In the genomic region with DNA sequence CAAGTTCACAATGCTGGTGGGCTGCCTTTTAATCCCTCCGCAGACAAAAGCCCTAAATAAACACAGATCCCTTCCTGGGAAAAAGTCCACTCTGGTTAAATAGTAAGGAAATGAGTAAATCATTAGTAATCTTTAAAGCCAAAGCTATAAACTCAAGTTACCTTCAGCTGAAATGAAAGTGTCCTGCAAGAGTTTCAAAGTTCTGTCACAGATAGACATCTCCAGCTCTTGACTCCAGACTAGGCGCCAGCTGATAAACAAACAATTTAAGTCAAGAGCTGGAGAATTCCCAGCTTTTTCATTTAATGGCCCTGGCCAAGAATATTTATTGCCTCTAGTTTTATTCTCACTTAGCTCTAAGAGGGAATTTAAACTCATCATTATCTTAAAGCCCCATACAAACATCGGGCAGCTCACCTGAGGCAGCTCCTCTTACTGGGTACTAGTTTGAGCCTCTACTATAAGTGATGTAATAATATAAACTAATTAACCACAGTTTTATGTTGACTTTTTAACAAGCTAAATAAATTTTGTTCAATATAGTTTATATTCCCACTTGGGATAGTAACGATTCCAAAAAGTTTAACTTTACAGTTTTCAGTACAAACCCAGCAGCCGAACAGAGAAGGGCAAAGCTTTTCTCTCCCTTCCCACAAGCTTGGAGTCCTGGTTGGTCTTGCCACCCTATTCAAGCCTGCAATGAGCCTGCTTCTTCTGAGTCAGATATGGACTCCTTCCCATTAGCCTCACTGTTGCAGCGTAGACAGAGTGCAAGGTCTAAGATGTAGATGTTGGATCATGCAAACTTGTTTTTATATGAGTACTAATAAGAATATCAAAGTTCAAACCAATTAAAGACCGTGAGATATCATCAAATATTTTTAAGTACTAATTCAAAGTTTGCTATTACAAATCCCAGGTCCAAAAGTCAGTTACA, we compare ENCODE assay signal across 17 mouse cellular contexts. TPM values are rescaled to one million over a fixed set of nuclear protein-coding genes. Genes with fewer than 3 reads are reported as not detected.
DNase-seq lines count a peak whose midpoint lies in the region; ATAC-seq and TF ChIP-seq lines count a peak whose summit lies in the region.
"Had no signal": no experiment of that assay in that cellular context is flagged by ENCODE, and none has a peak within 500 bp of the region (broad histone marks: within the 10 kb centered on the region; RNA-seq: fewer than 3 reads in every experiment).

No protein-coding gene starts in this region.

- DNase-seq in kidney, adult 2 months, result peak; percentile 71
- no peak for DNase-seq in kidney, postnatal 4 days
- DNase-seq in forelimb bud, embryonic 11.5 days (ENCODE audit: low read depth, low spot score), result peak; percentile 44
- no peak for DNase-seq in forebrain, postnatal 0 days
- DNase-seq in heart, postnatal 36 days, result no peak
- DNase-seq in adrenal gland, adult (ENCODE audit: inconsistent age in 2 of 2, low spot score in 1 of 2), result no peak
- DNase-seq: cerebellum, adult 11-12 months had no signal

- 42% methylated on average over 7 of the region's 7 CpGs for WGBS in kidney, adult 2 months
- 44% methylated on average over 7 of the region's 7 CpGs for WGBS in kidney, embryonic 14.5 days
- 70% methylated on average over 7 of the region's 7 CpGs for WGBS in liver, embryonic 16.5 days (ENCODE audit: insufficient replicate concordance)
- 87% methylated on average over 7 of the region's 7 CpGs for WGBS in forebrain, postnatal 0 days

- no peak for TF ChIP-seq POLR2A in kidney, adult 2 months (IDR thresholded peaks at IDR 0.05; ENCODE audit: low read depth, low read length)

- intact Hi-C loops in heart, postnatal 36 days (cut with DNase I), result loop anchor here (1.0 kb wide), 1 partner anchor 345 kb away; no protein-coding TSS in a partner anchor

- H3K9ac ChIP-seq in kidney, embryonic 14.5 days (ENCODE audit: low read depth, low read length), result no peak overlapping the region
- H3K9ac ChIP-seq in liver, embryonic 16.5 days (ENCODE audit: low read depth, low read length), result no peak overlapping the region
- no peak overlapping the region for H3K9ac ChIP-seq in forebrain, postnatal 0 days
- H3K9ac ChIP-seq: embryonic facial prominence, embryonic 15.5 days; heart, embryonic 12.5 days; hindbrain, embryonic 14.5 days; limb, embryonic 13.5 days; midbrain, embryonic 13.5 days had no signal

- H3K9me3 ChIP-seq in kidney, embryonic 14.5 days (ENCODE audit: control insufficient read depth, low read length), result no peaks in the 10 kb centered on the region
- no peaks in the 10 kb centered on the region for H3K9me3 ChIP-seq in liver, embryonic 16.5 days (replicated peaks; ENCODE audit: control insufficient read depth, low read length)
- H3K9me3 ChIP-seq in forebrain, postnatal 0 days (ENCODE audit: low read length), result no peaks in the 10 kb centered on the region
- H3K9me3 ChIP-seq: embryonic facial prominence, embryonic 15.5 days; forebrain, embryonic 10.5 days; G1E; heart, embryonic 12.5 days; limb, embryonic 13.5 days; midbrain, embryonic 13.5 days had no signal

- peaks cover 14% of the 10 kb centered on the region; the same call in 1 of the 2 replicates for H3K4me1 ChIP-seq in kidney, adult 2 months (ENCODE audit: control insufficient read depth, insufficient read depth, low read length)
- 0 out of 2 replicates have a peak, but pooled peaks cover 8% of the 10 kb centered on the region for H3K4me1 ChIP-seq in kidney, embryonic 14.5 days (ENCODE audit: control insufficient read depth, insufficient read depth, low read length)
- no peaks in the 10 kb centered on the region for H3K4me1 ChIP-seq in liver, embryonic 16.5 days (ENCODE audit: control insufficient read depth, low read depth, low read length)
- no peaks in the 10 kb centered on the region for H3K4me1 ChIP-seq in forebrain, postnatal 0 days (ENCODE audit: insufficient read depth)
- H3K4me1 ChIP-seq: embryonic facial prominence, embryonic 15.5 days; heart, embryonic 12.5 days; midbrain, embryonic 13.5 days had no signal

- H3K4me3 ChIP-seq in kidney, adult 2 months (ENCODE audit: insufficient read depth, low read depth, low read length), result no peak overlapping the region
- H3K4me3 ChIP-seq in kidney, embryonic 14.5 days (ENCODE audit: low read length), result no peak overlapping the region
- H3K4me3 ChIP-seq in liver, embryonic 16.5 days (ENCODE audit: low read depth, low read length), result no peak overlapping the region
- H3K4me3 ChIP-seq in forebrain, postnatal 0 days (ENCODE audit: low read depth, low read length), result no peak overlapping the region
- H3K4me3 ChIP-seq: embryonic facial prominence, embryonic 15.5 days; forebrain, embryonic 10.5 days; gastrocnemius, adult 2 months; heart, embryonic 12.5 days; limb, embryonic 13.5 days; midbrain, embryonic 13.5 days had no signal

- H3K4me2 ChIP-seq in kidney, embryonic 14.5 days (replicated peaks; ENCODE audit: low read depth, low read length), result peak overlapping the region; percentile 22; the same call in 1 of the 2 replicates
- H3K4me2 ChIP-seq in liver, embryonic 16.5 days (ENCODE audit: low read depth, low read length), result no peak overlapping the region
- no peak overlapping the region for H3K4me2 ChIP-seq in forebrain, postnatal 0 days (ENCODE audit: low read depth)
- H3K4me2 ChIP-seq: embryonic facial prominence, embryonic 15.5 days; heart, embryonic 12.5 days; hindbrain, embryonic 14.5 days; limb, embryonic 13.5 days; midbrain, embryonic 13.5 days had no signal

- no peaks in the 10 kb centered on the region for H3K36me3 ChIP-seq in kidney, adult 2 months (ENCODE audit: control insufficient read depth, insufficient read depth, low read length)
- no peaks in the 10 kb centered on the region for H3K36me3 ChIP-seq in kidney, embryonic 14.5 days (ENCODE audit: control insufficient read depth, insufficient read depth, low read length)
- no peaks in the 10 kb centered on the region for H3K36me3 ChIP-seq in liver, embryonic 16.5 days (ENCODE audit: control insufficient read depth, insufficient read depth)
- no peaks in the 10 kb centered on the region; the same call in 1 of the 2 replicates for H3K36me3 ChIP-seq in forebrain, postnatal 0 days (ENCODE audit: insufficient read depth)
- H3K36me3 ChIP-seq: embryonic facial prominence, embryonic 15.5 days; forebrain, embryonic 10.5 days; limb, embryonic 13.5 days; midbrain, embryonic 13.5 days had no signal

- no peak for TF ChIP-seq CTCF in kidney, adult 2 months (conservative IDR thresholded peaks at IDR 0.05; ENCODE audit: insufficient read depth, insufficient read length, low read depth, low read length)
- TF ChIP-seq CTCF in forebrain, postnatal 0 days (IDR thresholded peaks at IDR 0.05; ENCODE audit: low read depth), result no peak

- H3K27ac ChIP-seq in kidney, adult 2 months (ENCODE audit: insufficient read depth, low read depth, low read length), result peak overlapping the region; percentile 94
- peak overlapping the region; percentile 67; the same call in 1 of the 2 replicates for H3K27ac ChIP-seq in kidney, embryonic 14.5 days (ENCODE audit: low read depth, low read length)
- no peak overlapping the region; the same call in 1 of the 2 replicates for H3K27ac ChIP-seq in liver, embryonic 16.5 days (ENCODE audit: low read length)
- no peak overlapping the region for H3K27ac ChIP-seq in forebrain, postnatal 0 days (ENCODE audit: low read depth, low read length)
- H3K27ac ChIP-seq: embryonic facial prominence, embryonic 15.5 days; forebrain, embryonic 10.5 days; gastrocnemius, adult 2 months; hindbrain, embryonic 14.5 days; limb, embryonic 13.5 days; midbrain, embryonic 13.5 days had no signal

- H3K27me3 ChIP-seq in kidney, adult 2 months (replicated peaks; ENCODE audit: control insufficient read depth, insufficient read depth, low read length), result no peaks in the 10 kb centered on the region
- H3K27me3 ChIP-seq in kidney, embryonic 14.5 days (ENCODE audit: control insufficient read depth, insufficient read depth, low read length), result no peaks in the 10 kb centered on the region
- H3K27me3 ChIP-seq in liver, embryonic 16.5 days (ENCODE audit: control insufficient read depth, insufficient read depth, low read depth, low read length), result no peaks in the 10 kb centered on the region
- no peaks in the 10 kb centered on the region; the same call in 1 of the 2 replicates for H3K27me3 ChIP-seq in forebrain, postnatal 0 days (ENCODE audit: insufficient read depth, low read length)
- H3K27me3 ChIP-seq: embryonic facial prominence, embryonic 15.5 days; heart, embryonic 12.5 days; limb, embryonic 13.5 days; midbrain, embryonic 13.5 days had no signal

- ATAC-seq in kidney, embryonic 14.5 days (ENCODE audit: low FRiP score, low TSS enrichment), result 0 out of 2 replicates have a peak, but pooled peaks have one; percentile 49
- ATAC-seq in liver, embryonic 16.5 days (ENCODE audit: low read depth), result peak; percentile 19; the same call in 1 of the 2 replicates
- ATAC-seq in forebrain, postnatal 0 days, result no peak
- ATAC-seq: midbrain, embryonic 13.5 days had no signal

RNA-seq across cellular contexts. Expression of gene Hibadh, which starts 38.2 kb away (rescaled TPM):
- 254 and 334 TPM in 2 replicates for polyA plus RNA-seq in kidney, adult 2 months (2012; rRNA removed)
- polyA plus RNA-seq in kidney, embryonic 14.5 days (2014; fragmentation: Nextera tagmentation; extraction: Ambion mirVana), result 69.5 and 95.1 TPM in 2 replicates
- polyA plus RNA-seq in liver, embryonic 16.5 days (2015; fragmentation: Nextera tagmentation; extraction: Ambion mirVana), result 81.2 and 83.0 TPM in 2 replicates
- 28.5 and 29.0 TPM in 2 replicates for total RNA-seq in forebrain, postnatal 0 days (2014; rRNA removed)
- polyA plus RNA-seq in forebrain, postnatal 0 days (2015; fragmentation: Nextera tagmentation; extraction: Ambion mirVana), result 44.8 and 50.9 TPM in 2 replicates
- 100 to 1,000 TPM; 243 to 261 TPM for total RNA-seq in heart, postnatal 36 days (2021)

Comparison
In these comparisons a context has a peak if more than half of its experiments do, and no peak if none do; other contexts are left out.
1. DNase-seq: peak in kidney, adult 2 months (single experiment) and forelimb bud, embryonic 11.5 days (single experiment); none in kidney, postnatal 4 days (0 of 2), forebrain, postnatal 0 days (single experiment), heart, postnatal 36 days (0 of 2) and adrenal gland, adult (0 of 2).
2. H3K27ac ChIP-seq: peak in kidney, adult 2 months (single experiment) and kidney, embryonic 14.5 days (single experiment); none in liver, embryonic 16.5 days (single experiment) and forebrain, postnatal 0 days (single experiment).